Mouse (Mus musculus) liver, embryonic 14.5 days (tissue): Measurements from ENCODE around the gene Purb.
"Not testable (repeated sequence)": the region's sequence is repeated elsewhere in the genome, so short reads cannot be mapped to it uniquely, and the experiment has no call there.

ENCODE experiments used
- CTCF ChIP-seq: IDR thresholded peaks from 2 replicates; pipeline ENCODE4 v1.5.1; 2016; ENCODE audit warnings: antibody characterized with exemption, low read depth, control low read depth
- EP300 ChIP-seq: IDR thresholded peaks from 2 replicates; pipeline ENCODE4 v1.6.1; 2016; ENCODE audit warnings: antibody characterized with exemption, low read depth

- not testable (repeated sequence) for TF ChIP-seq CTCF, EP300
Observed at GRCm38 (mm10) chr11:6448155-6448554, 27.6 kb downstream of the Purb start.
